Mouse (Mus musculus) right cerebral cortex, postnatal 14 days (tissue): Measurements from ENCODE around the gene Inpp4b.

Experiments used
- DNase-seq: peaks from one replicate; pipeline ENCODE4 v3.0.0; 2022

The Inpp4b gene

GRCm38 (mm10) chr8:81582906-81583305, 240.6 kb downstream of the Inpp4b start:
- no peak for DNase-seq

- no peak for DNase-seq
Measured at GRCm38 (mm10) chr8:81586783-81587182, 244.4 kb downstream of the Inpp4b start.

GRCm38 (mm10) chr8:81594134-81594714, 251.9 kb downstream of the Inpp4b start:
- DNase-seq = no peak

DNA sequence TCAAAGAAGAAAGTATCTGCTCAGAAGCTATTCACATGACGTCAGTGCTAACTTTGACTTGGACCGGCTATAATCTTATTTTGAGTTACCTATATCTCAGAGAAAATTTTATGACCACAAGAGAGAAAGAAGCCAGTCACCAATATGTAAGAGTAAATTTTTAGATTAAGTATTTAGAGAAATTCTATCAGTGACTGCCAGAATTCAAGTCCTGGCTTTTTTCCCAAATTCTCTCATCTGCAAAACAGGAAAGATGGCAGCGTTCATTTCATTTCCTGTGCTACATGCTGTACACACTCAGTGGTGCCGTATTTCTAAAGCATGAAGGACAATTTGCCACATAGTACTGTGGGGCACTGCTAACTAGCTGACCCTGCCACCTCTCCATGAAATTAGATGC, 256.9 kb downstream of the Inpp4b start:
- no peak for DNase-seq

GRCm38 (mm10) chr8:81601136-81601535, 258.8 kb downstream of the Inpp4b start:
- DNase-seq = no peak

- DNase-seq = no peak
Measured at GRCm38 (mm10) chr8:81608082-81608481, 265.7 kb downstream of the Inpp4b start.

- no peak for DNase-seq
Measured at GRCm38 (mm10) chr8:81609064-81609463, 266.7 kb downstream of the Inpp4b start.

DNA sequence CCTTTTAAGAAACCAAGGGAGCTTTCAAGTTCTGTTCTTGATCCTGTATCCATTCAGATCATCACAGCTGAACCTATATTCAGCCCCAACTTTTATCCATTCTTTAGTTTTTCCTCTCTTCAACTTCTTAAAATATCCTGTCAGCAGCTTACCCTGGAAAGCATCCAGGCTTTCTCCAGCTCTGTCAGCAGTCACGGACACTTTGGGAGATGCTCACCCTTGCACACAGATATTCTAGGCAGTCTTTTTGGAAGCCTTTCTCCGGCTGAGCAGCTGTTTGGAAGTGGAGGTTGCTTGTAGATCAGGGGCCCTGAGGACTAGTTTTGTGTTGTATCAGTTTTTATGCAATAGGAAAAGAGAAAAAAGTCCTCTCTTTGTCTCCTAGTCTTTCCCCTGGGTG, 270.3 kb downstream of the Inpp4b start:
- no peak for DNase-seq

GRCm38 (mm10) chr8:81614135-81614534, 271.8 kb downstream of the Inpp4b start:
- no peak for DNase-seq

GRCm38 (mm10) chr8:81614605-81615004, 272.2 kb downstream of the Inpp4b start:
- DNase-seq = no peak

- no peak for DNase-seq
Measured at GRCm38 (mm10) chr8:81615552-81615951, 273.2 kb downstream of the Inpp4b start.

DNA sequence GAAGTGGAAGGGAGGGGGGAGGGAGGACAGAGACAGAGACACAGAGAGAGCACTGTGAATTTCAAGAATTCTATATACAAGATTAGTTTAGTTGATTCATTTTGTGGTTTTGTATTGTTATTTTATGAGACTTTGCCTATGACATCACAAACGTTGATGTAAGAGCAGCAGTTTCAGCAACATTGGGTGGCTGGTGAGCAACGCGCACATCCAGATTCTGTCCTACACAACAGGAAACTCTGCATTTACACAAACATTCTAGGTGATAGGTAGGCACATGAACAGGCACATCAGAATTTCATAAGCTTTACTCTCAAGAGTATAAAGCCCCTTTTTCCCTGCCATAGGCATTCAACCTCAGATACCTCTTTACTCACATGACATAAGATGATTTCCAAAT, 276.6 kb downstream of the Inpp4b start:
- DNase-seq = no peak

DNA sequence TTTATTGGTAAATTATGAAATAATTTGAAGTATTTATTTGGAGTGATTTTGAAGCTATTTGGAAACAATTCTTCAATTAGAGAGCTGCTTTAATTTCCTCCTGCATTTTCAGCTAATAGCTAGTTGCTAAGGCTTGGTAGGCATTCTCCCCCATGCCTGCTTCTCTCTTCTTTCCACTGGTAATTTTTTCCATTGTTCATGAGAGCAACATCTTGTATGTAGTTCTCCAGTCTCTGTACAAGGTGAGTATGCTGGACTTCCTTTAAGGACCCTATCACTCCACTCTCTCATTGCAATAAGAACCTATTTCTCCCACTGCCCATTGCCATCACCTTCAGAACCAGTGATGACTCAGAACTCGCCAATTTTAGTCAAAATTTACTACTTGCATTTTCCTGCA, 292.7 kb downstream of the Inpp4b start:
- DNase-seq = no peak

GRCm38 (mm10) chr8:81635912-81636583, 293.7 kb downstream of the Inpp4b start:
- DNase-seq = no peak

GRCm38 (mm10) chr8:81638478-81638877, 296.1 kb downstream of the Inpp4b start:
- DNase-seq = no peak

DNA sequence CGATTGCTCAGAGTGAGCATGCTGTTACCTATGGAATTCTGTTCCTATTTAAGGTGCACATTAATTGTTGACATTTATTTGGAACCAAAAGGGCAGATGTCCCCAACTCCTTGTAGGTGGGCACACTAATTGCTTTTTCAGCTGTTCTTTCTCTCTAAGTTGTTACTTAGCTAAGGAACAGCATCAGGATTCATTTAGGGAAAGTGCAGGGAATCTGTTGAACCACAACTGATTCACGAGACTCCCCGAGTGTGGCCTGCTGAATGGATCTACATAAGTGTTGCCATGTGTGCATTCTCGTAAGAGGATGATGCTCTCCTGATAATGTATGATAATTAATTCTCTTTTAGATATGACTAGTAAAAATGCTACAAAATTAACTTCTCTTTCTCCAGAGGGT, 297.5 kb downstream of the Inpp4b start:
- no peak for DNase-seq

GRCm38 (mm10) chr8:81643030-81643429, 300.7 kb downstream of the Inpp4b start:
- no peak for DNase-seq

DNA sequence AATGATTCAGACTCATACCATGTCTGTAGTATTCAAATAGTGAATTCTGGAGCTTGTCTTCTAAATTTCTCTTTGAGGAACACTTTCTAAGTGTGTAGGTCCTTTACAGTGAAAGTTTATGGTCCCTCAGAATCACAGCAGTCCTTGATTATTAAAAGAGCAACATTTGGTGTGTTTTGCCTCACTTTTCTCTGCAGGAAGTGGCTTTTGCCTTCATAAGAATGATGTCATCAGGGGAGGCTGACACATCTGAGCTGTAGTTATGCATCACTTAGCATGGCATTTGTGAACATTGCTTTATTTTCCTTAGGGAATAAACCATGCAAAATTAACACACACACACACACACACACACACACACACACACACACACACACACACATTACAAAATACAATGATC, 349.8 kb downstream of the Inpp4b start:
- no peak for DNase-seq

GRCm38 (mm10) chr8:81694893-81695292, 352.5 kb downstream of the Inpp4b start:
- no peak for DNase-seq

- no peak for DNase-seq
Measured at GRCm38 (mm10) chr8:81702038-81702437, 359.7 kb downstream of the Inpp4b start.

- no peak for DNase-seq
Measured at GRCm38 (mm10) chr8:81703571-81704365, 361.4 kb downstream of the Inpp4b start.

- DNase-seq = no peak
Measured at GRCm38 (mm10) chr8:81707436-81707835, 365.1 kb downstream of the Inpp4b start.

DNA sequence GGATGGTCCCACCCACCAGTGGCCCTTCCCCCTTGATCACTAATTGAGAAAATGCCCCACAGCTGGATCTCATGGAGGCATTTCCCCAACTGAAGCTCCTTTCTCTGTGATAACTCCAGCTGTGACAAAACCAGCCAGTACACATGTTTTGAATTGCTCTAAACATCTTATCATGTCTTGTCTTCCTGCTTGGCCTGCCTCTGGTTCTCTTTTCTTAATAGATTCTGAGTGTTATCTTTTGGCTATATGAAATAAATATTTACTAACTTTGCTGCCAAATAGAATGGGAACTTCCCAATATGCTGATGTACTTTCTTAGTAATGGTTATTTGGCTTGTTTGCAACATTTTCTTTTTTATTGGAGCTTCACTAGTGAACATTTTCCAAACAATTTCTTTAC, 389.0 kb downstream of the Inpp4b start:
- no peak for DNase-seq

- DNase-seq = no peak
Measured at GRCm38 (mm10) chr8:81735655-81736054, 393.3 kb downstream of the Inpp4b start.
